Mouse (Mus musculus): ENCODE measurements around the gene Napa. TPM values are rescaled to one million over a fixed set of nuclear protein-coding genes. Genes with fewer than 3 reads are reported as not detected.

Gene Napa
- polyA plus RNA-seq (2015; fragmentation: Nextera tagmentation; extraction: Ambion mirVana): 212 and 237 TPM in 2 replicates

- Histone ChIP-seq H3K4me3 (peak within 1 kb of the TSS; percentile 97), H3K36me3 (peaks cover 16% of the 10 kb centered on the region; the same call in 1 of the 2 replicates), H3K9me3 (no peaks in the 10 kb centered on the region), H3K4me1 (replicated peaks) (peaks cover 50% of the 10 kb centered on the region), H3K27me3 (peaks cover 29% of the 10 kb centered on the region), H3K4me2 (peak within 1 kb of the TSS; percentile 95), H3K27ac (peak within 1 kb of the TSS; percentile 93), H3K9ac (peak within 1 kb of the TSS; percentile 98)
- WGBS: under 1% methylated on average over 59 of the region's 68 CpGs
- ATAC-seq (ENCODE audit: low FRiP score): peak; percentile 98
Observed at GRCm38 (mm10) chr7:16098021-16099017, at the start of gene Napa. Napa (plus strand) TSS chr7:16098458.

DNA sequence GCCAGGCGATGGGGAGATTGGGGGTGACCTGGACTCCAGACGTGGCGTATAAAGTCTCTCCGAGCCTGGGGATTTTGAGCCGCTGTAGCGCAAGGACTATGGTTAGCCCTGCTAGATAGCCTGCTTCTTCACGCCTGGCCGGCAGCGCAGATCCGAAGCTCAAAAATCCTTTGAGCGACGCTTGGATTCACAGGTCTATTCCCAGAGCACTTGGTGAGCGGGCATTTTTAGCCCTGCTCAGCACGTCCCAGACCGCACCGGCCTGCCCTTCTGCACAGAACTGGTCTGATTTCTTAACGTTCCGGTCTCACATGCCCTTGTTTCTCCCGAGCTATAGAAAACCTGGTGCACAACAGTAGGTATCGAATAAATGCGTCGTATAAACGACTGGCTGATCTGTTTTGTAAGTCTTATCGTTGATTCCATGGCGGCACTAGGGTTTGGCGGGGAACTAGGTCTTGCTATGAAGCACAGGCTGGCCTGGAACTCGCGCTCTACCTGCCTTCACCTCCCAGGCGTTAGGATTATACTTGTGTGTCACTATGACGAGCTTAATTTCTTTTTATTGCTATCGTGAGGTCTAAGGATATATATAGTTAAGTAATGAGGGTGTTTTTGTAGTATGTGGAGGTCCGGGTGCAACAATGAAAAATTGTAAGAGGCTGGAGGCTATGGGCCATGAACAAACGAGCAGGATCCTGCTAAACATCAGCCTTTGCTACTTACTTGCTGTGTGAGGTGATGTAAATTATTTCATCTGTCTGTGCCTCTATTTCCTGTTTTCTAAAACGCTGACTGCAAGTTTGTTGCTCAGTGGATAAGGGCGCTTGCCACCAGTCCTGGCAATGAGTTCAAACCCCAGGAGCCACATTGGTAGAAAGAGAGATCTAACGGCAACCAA, 49.3 kb upstream of the Napa start:
- WGBS: 9% methylated on average over 36 of the region's 36 CpGs
- H3K27ac ChIP-seq: peak overlapping the region; percentile 91
- H3K4me3 ChIP-seq: peak overlapping the region; percentile 88
- peak overlapping the region; percentile 100 for H3K9ac ChIP-seq
- H3K4me1 ChIP-seq (replicated peaks): peaks cover 52% of the 10 kb centered on the region
- no peaks in the 10 kb centered on the region for H3K36me3 ChIP-seq
- H3K9me3 ChIP-seq: no peaks in the 10 kb centered on the region
- H3K27me3 ChIP-seq: no peaks in the 10 kb centered on the region
- no peak for ATAC-seq (ENCODE audit: low FRiP score)
- H3K4me2 ChIP-seq: peak overlapping the region; percentile 85

DNA sequence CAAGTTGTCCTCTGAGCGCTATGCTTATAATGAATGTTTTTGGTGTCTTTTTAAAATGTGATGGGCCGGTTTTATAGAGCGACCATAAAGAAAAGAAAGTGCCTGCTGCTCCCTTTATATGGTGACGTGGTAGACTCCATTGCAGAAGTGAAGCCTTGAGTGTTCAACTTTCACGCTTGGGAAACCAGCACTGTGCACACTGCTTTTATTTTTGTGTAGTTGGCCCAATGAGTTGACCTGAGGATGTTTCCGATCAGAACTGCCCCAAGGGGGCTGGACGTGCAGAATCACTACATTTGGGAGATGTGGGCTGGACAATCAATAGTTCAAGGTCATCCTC, 48.7 kb upstream of the Napa start:
- Histone ChIP-seq H3K27ac (peak overlapping the region; percentile 91; the same call in 1 of the 2 replicates), H3K9me3 (no peaks in the 10 kb centered on the region), H3K27me3 (no peaks in the 10 kb centered on the region), H3K36me3 (no peaks in the 10 kb centered on the region), H3K4me2 (peak overlapping the region; percentile 85), H3K4me1 (replicated peaks) (peaks cover 45% of the 10 kb centered on the region), H3K9ac (peak overlapping the region; percentile 100), H3K4me3 (peak overlapping the region; percentile 88)
- no peak for ATAC-seq (ENCODE audit: low FRiP score)
- WGBS: 77% methylated on average over 7 of the region's 7 CpGs

DNA sequence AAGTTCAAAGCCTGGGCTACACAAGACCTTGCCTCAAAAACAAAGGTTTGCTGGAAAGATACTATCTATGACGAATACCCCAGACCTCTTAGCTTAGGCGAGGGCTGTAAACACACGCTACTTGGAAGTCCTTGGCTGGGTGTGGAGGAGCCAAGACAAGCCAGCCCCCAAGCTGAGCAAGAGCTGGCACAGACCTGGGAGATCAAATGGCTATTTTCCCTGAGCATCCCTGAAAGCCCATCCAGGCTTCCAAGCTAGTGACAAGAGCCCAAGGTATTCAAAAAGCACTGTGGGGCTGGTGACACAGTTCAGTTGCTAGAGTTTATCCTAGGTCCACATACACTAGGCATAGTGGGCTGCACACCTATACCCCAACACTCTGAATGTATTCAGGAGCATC, 47.7 kb upstream of the Napa start:
- Histone ChIP-seq H3K4me3 (no peak overlapping the region), H3K9me3 (no peaks in the 10 kb centered on the region), H3K27me3 (no peaks in the 10 kb centered on the region), H3K27ac (no peak overlapping the region), H3K9ac (no peak overlapping the region), H3K36me3 (no peaks in the 10 kb centered on the region), H3K4me2 (no peak overlapping the region), H3K4me1 (replicated peaks) (peaks cover 35% of the 10 kb centered on the region)
- no peak for ATAC-seq (ENCODE audit: low FRiP score)
- WGBS: 93% methylated on average over 3 of the region's 3 CpGs

- Histone ChIP-seq H3K4me1 (replicated peaks) (peaks cover 27% of the 10 kb centered on the region), H3K9ac (peak overlapping the region; percentile 60), H3K4me2 (peak overlapping the region; percentile 64), H3K9me3 (no peaks in the 10 kb centered on the region), H3K36me3 (no peaks in the 10 kb centered on the region), H3K4me3 (peak overlapping the region; percentile 46), H3K27ac (peak overlapping the region; percentile 85), H3K27me3 (no peaks in the 10 kb centered on the region)
- no peak for ATAC-seq (ENCODE audit: low FRiP score)
- 7% methylated on average over 19 of the region's 19 CpGs for WGBS
Observed at GRCm38 (mm10) chr7:16051883-16052595, 46.2 kb upstream of the Napa start.

- H3K27ac ChIP-seq: peak overlapping the region; percentile 85
- peak; percentile 87 for ATAC-seq (ENCODE audit: low FRiP score)
- H3K9ac ChIP-seq: peak overlapping the region; percentile 60
- no peaks in the 10 kb centered on the region for H3K36me3 ChIP-seq
- peak overlapping the region; percentile 64 for H3K4me2 ChIP-seq
- H3K4me1 ChIP-seq (replicated peaks): peaks cover 27% of the 10 kb centered on the region
- no peaks in the 10 kb centered on the region for H3K9me3 ChIP-seq
- H3K27me3 ChIP-seq: peaks cover under 1% of the 10 kb centered on the region; the same call in 1 of the 2 replicates
- H3K4me3 ChIP-seq: peak overlapping the region; percentile 46
- WGBS: under 1% methylated on average over 24 of the region's 24 CpGs
Observed at GRCm38 (mm10) chr7:16052684-16053083, 45.6 kb upstream of the Napa start.

DNA sequence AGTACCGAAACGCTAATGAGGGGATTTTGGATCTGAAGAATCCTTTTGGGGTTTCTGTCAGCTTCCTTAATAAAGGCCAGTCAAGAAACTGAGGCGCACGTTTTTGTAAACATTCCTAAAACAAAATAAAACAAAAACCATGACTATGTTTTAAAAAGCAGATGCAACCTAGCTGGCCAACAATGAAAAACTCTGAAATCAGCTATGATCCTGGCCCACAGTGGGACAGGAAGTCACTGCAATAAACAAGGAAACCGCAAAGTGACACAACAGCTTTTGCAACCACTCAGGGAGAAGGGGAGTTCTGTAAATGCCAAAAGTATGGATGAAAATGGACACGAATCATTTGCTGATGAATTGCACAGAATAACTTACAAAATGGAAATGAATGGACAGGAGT, 45.2 kb upstream of the Napa start:
- Histone ChIP-seq H3K9me3 (no peaks in the 10 kb centered on the region), H3K4me1 (replicated peaks) (peaks cover 27% of the 10 kb centered on the region), H3K36me3 (no peaks in the 10 kb centered on the region), H3K4me2 (peak overlapping the region; percentile 64), H3K27me3 (peaks cover 5% of the 10 kb centered on the region; the same call in 1 of the 2 replicates), H3K27ac (peak overlapping the region; percentile 13), H3K9ac (no peak overlapping the region), H3K4me3 (peak overlapping the region; percentile 46)
- WGBS: 15% methylated on average over 6 of the region's 6 CpGs
- ATAC-seq (ENCODE audit: low FRiP score): no peak

DNA sequence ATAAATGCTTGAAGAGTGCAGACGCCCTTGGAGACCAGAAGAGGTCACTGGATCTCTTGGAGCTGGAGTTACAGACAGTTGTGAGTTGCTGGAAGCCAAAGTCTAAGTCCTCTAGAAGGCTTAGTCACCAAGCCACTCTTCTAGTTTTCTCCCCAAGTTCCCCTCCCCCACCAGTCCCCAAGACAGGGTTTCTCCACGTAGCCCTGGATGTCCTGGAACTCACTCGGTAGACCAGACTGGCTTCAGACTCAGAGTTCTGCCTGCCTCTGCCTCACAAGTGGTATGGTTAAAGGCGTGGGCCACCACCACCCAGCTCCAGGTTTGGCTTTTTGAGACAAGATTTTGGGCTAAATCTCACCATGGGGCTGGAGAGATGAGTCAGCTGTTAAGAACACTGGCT, 43.3 kb upstream of the Napa start:
- ATAC-seq (ENCODE audit: low FRiP score): no peak
- H3K4me1 ChIP-seq (replicated peaks): peaks cover 14% of the 10 kb centered on the region
- peaks cover 20% of the 10 kb centered on the region for H3K27me3 ChIP-seq
- H3K9me3 ChIP-seq: no peaks in the 10 kb centered on the region
- WGBS: 67% methylated on average over 4 of the region's 4 CpGs
- no peak overlapping the region for H3K4me3 ChIP-seq
- H3K36me3 ChIP-seq: no peaks in the 10 kb centered on the region
- no peak overlapping the region for H3K4me2 ChIP-seq
- no peak overlapping the region for H3K9ac ChIP-seq
- no peak overlapping the region for H3K27ac ChIP-seq

DNA sequence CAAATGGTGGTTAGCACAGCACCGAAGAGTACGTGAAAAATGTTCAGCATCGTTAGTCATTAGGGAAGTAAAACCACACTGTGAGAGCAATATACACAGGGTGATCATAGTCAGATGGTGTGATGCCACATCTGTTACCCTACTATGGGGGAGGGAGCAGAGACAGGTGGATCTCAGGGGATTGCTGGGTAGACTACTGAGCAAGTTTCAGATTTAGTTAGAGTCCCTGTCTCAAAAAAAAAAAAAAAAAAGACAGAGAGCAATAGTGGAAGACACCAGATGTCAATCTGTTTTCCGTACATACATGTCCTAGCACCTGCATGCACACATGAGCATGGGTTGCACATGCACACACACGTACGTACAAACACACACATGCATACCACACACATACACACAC, 42.6 kb upstream of the Napa start:
- H3K9me3 ChIP-seq: no peaks in the 10 kb centered on the region
- H3K27me3 ChIP-seq: peaks cover 27% of the 10 kb centered on the region
- H3K4me3 ChIP-seq: no peak overlapping the region
- no peak overlapping the region for H3K4me2 ChIP-seq
- whole genome bisulfite sequencing: 83% methylated on average over 6 of the region's 6 CpGs
- ATAC-seq (ENCODE audit: low FRiP score): no peak
- peaks cover 8% of the 10 kb centered on the region for H3K4me1 ChIP-seq (replicated peaks)
- no peaks in the 10 kb centered on the region for H3K36me3 ChIP-seq
- no peak overlapping the region for H3K9ac ChIP-seq
- H3K27ac ChIP-seq: no peak overlapping the region

GRCm38 (mm10) chr7:16056459-16057135, 41.7 kb upstream of the Napa start:
- Histone ChIP-seq H3K9me3 (no peaks in the 10 kb centered on the region), H3K9ac (no peak overlapping the region), H3K27me3 (peaks cover 37% of the 10 kb centered on the region), H3K4me3 (no peak overlapping the region), H3K27ac (no peak overlapping the region), H3K4me1 (replicated peaks) (peaks cover 8% of the 10 kb centered on the region), H3K4me2 (no peak overlapping the region), H3K36me3 (no peaks in the 10 kb centered on the region)
- 30% methylated on average over 5 of the region's 5 CpGs for WGBS
- no peak for ATAC-seq (ENCODE audit: low FRiP score)

- peaks cover 4% of the 10 kb centered on the region; the same call in 1 of the 2 replicates for H3K9me3 ChIP-seq
- H3K4me1 ChIP-seq (replicated peaks): peaks cover 2% of the 10 kb centered on the region
- no peak overlapping the region for H3K27ac ChIP-seq
- H3K9ac ChIP-seq: no peak overlapping the region
- no peak for ATAC-seq (ENCODE audit: low FRiP score)
- 75% methylated on average over 2 of the region's 2 CpGs for WGBS
- H3K27me3 ChIP-seq: peaks cover 42% of the 10 kb centered on the region
- no peak overlapping the region for H3K4me3 ChIP-seq
- no peak overlapping the region for H3K4me2 ChIP-seq
- H3K36me3 ChIP-seq: no peaks in the 10 kb centered on the region
Observed at GRCm38 (mm10) chr7:16057136-16057534, 41.1 kb upstream of the Napa start.

Data from hindbrain, embryonic 13.5 days (tissue).